Mouse (Mus musculus) intestine, embryonic 14.5 days (tissue): Measurements from ENCODE around the gene Zfp683. TPM values are rescaled to one million over a fixed set of nuclear protein-coding genes. Genes with fewer than 3 reads are reported as not detected.

Experiments used
- ATAC-seq: fragments of 200-750 bp; cut with Nextera tagmentation; replicated peaks from 2 replicates; pipeline ENCODE4 v1.8.0; 2017; ENCODE audit warnings: low read depth, moderate number of reproducible peaks, moderate TSS enrichment, moderate library complexity; ENCODE audit not compliant: low FRiP score, low TSS enrichment
- DNase-seq: peaks from one replicate; pipeline ENCODE4 v3.0.0-alpha.2; 2018; ENCODE audit warnings: low spot score
- H3K27ac ChIP-seq: fragments of 300-500 bp; sonication (generic); 2 replicates; pipeline ENCODE4 v1.5.1; 2014; ENCODE audit warnings: low read depth, mild to moderate bottlenecking, control low read depth
- H3K27me3 ChIP-seq: fragments of 300-500 bp; sonication (generic); replicated peaks from 2 replicates; pipeline ENCODE4 v1.6.1; 2014; ENCODE audit warnings: low read length, control low read depth; ENCODE audit not compliant: control insufficient read depth, insufficient read depth
- H3K36me3 ChIP-seq: fragments of 300-500 bp; sonication (generic); 2 replicates; pipeline ENCODE4 v1.6.1; 2014; ENCODE audit warnings: low read length, control low read depth; ENCODE audit not compliant: control insufficient read depth, insufficient read depth
- H3K4me1 ChIP-seq: fragments of 300-500 bp; sonication (generic); replicated peaks from 2 replicates; pipeline ENCODE4 v1.6.1; 2014; ENCODE audit warnings: low read length, control low read depth, mixed read lengths; ENCODE audit not compliant: control insufficient read depth, insufficient read depth
- H3K4me2 ChIP-seq: fragments of 300-500 bp; sonication (generic); 2 replicates; pipeline ENCODE4 v1.6.1; 2014; ENCODE audit warnings: low read length
- H3K4me3 ChIP-seq: fragments of 300-500 bp; sonication (generic); 2 replicates; pipeline ENCODE4 v1.5.1; 2014; ENCODE audit warnings: low read depth, low read length, control low read depth, mixed read lengths
- H3K9ac ChIP-seq: fragments of 300-500 bp; sonication (generic); 2 replicates; pipeline ENCODE4 v1.6.1; 2014; ENCODE audit warnings: mild to moderate bottlenecking, low read length
- H3K9me3 ChIP-seq: fragments of 300-500 bp; sonication (generic); 2 replicates; pipeline ENCODE4 v1.6.1; 2016; ENCODE audit warnings: low read length, control low read depth; ENCODE audit not compliant: control insufficient read depth
- WGBS: fragments of 180-500 bp; shearing (Covaris S2); extraction: QIAGEN DNeasy Blood & Tissue Kit; methylation state at CpG from one replicate; pipeline ENCODE4 v1.1.7; 2014; 5-methylcytosine and 5-hydroxymethylcytosine counted together
- polyA plus RNA-seq: library from polyadenylated mRNA; unstranded; fragments of >200 nt; fragmentation: Nextera tagmentation; extraction: Ambion mirVana; gene quantifications from 2 replicates; pipeline ENCODE4 v1.2.1, GENCODE M21; 2014

Gene Zfp683
- polyA plus RNA-seq, 1 experiment from 2014 or later = not detected

GRCm38 (mm10) chr4:134017201-134017865 lies 36.3 kb upstream of the Zfp683 start:
- DNase-seq (no peak), ATAC-seq (no peak)
- H3K36me3 ChIP-seq = no peaks in the 10 kb centered on the region
- H3K4me2 ChIP-seq = peak overlapping the region; percentile 44
- no peak overlapping the region for H3K9ac ChIP-seq
- WGBS = 6% methylated on average over 21 of the region's 21 CpGs
- H3K4me1 ChIP-seq = peaks cover 13% of the 10 kb centered on the region; the same call in 1 of the 2 replicates
- no peak overlapping the region for H3K27ac ChIP-seq
- H3K4me3 ChIP-seq = 0 out of 2 replicates have a peak overlapping the region, but pooled peaks have one; percentile 13
- H3K27me3 ChIP-seq = peaks cover 36% of the 10 kb centered on the region
- H3K9me3 ChIP-seq = no peaks in the 10 kb centered on the region

- no peak for ATAC-seq
- Histone ChIP-seq H3K9ac (no peak overlapping the region), H3K4me2 (peak overlapping the region; percentile 44), H3K4me3 (peak overlapping the region; percentile 13; the same call in 1 of the 2 replicates), H3K27ac (no peak overlapping the region), H3K27me3 (peaks cover 36% of the 10 kb centered on the region), H3K4me1 (peaks cover 13% of the 10 kb centered on the region; the same call in 1 of the 2 replicates), H3K9me3 (no peaks in the 10 kb centered on the region), H3K36me3 (no peaks in the 10 kb centered on the region)
- WGBS = under 1% methylated on average over 46 of the region's 46 CpGs
- DNase-seq = peak; percentile 70
These were observed 35.4 kb upstream of the Zfp683 start for GRCm38 (mm10) chr4:134018038-134018778.

DNA sequence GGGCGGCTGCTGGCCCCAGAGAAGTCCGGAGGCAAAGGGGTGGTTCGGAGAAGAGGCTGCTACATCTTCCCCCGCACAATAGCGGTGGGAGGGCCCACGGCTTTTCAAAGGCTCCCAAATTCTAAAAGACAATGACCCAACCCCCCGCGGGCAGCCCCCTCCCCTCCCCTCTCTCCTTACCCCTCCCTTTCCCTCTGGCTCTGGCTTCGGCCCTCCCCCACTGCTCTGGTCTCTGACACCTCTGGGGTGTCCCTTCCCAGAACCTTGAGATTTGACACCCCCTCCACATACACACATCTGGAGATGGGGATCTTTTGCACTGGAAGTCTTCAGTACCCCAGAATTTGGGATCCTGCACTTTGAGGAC lies 34.9 kb upstream of the Zfp683 start, which contains the start of gene Lin28a:
TSS of gene Lin28a (minus strand) at position 63 of the 367 bp plus-strand sequence.
- WGBS = 1% methylated on average over 9 of the region's 9 CpGs
- H3K27ac ChIP-seq = no peak within 1 kb of the TSS
- H3K4me1 ChIP-seq = peaks cover 13% of the 10 kb centered on the region; the same call in 1 of the 2 replicates
- DNase-seq (no peak), ATAC-seq (no peak)
- no peaks in the 10 kb centered on the region for H3K36me3 ChIP-seq
- peak within 1 kb of the TSS; percentile 44 for H3K4me2 ChIP-seq
- no peak within 1 kb of the TSS for H3K9ac ChIP-seq
- peak within 1 kb of the TSS; percentile 13; the same call in 1 of the 2 replicates for H3K4me3 ChIP-seq
- no peaks in the 10 kb centered on the region for H3K9me3 ChIP-seq
- peaks cover 36% of the 10 kb centered on the region for H3K27me3 ChIP-seq

- WGBS = 2% methylated on average over 9 of the region's 10 CpGs
- ATAC-seq (no peak), DNase-seq (no peak)
- Histone ChIP-seq H3K4me1 (peaks cover 13% of the 10 kb centered on the region; the same call in 1 of the 2 replicates), H3K9me3 (no peaks in the 10 kb centered on the region), H3K9ac (no peak overlapping the region), H3K4me3 (no peak overlapping the region), H3K4me2 (no peak overlapping the region), H3K36me3 (no peaks in the 10 kb centered on the region), H3K27me3 (peaks cover 36% of the 10 kb centered on the region), H3K27ac (no peak overlapping the region)
These were observed 34.4 kb upstream of the Zfp683 start for GRCm38 (mm10) chr4:134019210-134019609.

DNA sequence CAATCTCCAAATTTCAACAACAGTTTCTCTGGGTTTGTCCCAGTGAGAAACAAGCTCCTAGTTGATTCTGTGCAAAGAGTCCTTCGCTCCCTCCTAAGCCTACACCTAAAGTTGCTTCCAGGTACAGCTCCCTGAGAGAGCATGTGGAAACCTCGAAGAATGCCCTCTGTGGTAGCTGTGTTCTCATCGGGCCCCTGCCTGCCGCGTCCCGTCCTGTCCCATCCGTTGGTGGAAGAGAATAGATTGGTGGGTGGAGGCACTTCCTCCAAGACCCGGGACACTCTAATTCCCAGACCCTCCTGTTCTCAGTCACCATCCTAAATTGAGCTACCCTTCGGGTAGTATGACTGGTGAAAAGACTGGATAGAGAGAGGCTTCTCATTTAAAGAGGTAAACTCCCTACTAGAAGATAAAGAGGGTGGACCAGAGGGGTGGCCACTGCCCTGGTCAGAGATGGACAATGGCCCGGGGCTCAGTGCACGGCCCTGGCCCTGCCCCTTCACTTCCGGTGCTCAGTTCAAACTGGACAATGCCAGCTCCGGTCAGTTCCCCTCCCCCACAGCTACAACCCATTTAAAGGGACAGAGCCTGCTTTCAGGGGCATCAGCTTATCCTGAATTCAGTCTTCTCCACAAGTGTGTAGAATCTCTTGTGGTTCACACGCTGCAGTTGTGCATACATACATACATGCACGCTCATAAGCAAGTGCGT lies 33.8 kb upstream of the Zfp683 start:
- ATAC-seq = no peak
- H3K36me3 ChIP-seq = no peaks in the 10 kb centered on the region
- DNase-seq = no peak
- H3K27me3 ChIP-seq = peaks cover 36% of the 10 kb centered on the region
- peaks cover 13% of the 10 kb centered on the region; the same call in 1 of the 2 replicates for H3K4me1 ChIP-seq
- H3K9me3 ChIP-seq = no peaks in the 10 kb centered on the region
- H3K4me3 ChIP-seq = no peak overlapping the region
- H3K9ac ChIP-seq = no peak overlapping the region
- 3% methylated on average over 16 of the region's 16 CpGs for WGBS
- no peak overlapping the region for H3K4me2 ChIP-seq
- H3K27ac ChIP-seq = no peak overlapping the region

GRCm38 (mm10) chr4:134020621-134021020 lies 33.0 kb upstream of the Zfp683 start:
- DNase-seq (peak; percentile 98), ATAC-seq (no peak)
- H3K4me1 ChIP-seq = peaks cover 13% of the 10 kb centered on the region; the same call in 1 of the 2 replicates
- no peak overlapping the region for H3K4me2 ChIP-seq
- H3K4me3 ChIP-seq = no peak overlapping the region
- H3K27ac ChIP-seq = no peak overlapping the region
- H3K36me3 ChIP-seq = no peaks in the 10 kb centered on the region
- no peak overlapping the region for H3K9ac ChIP-seq
- 3% methylated on average over 11 of the region's 11 CpGs for WGBS
- no peaks in the 10 kb centered on the region for H3K9me3 ChIP-seq
- H3K27me3 ChIP-seq = peaks cover 36% of the 10 kb centered on the region

DNA sequence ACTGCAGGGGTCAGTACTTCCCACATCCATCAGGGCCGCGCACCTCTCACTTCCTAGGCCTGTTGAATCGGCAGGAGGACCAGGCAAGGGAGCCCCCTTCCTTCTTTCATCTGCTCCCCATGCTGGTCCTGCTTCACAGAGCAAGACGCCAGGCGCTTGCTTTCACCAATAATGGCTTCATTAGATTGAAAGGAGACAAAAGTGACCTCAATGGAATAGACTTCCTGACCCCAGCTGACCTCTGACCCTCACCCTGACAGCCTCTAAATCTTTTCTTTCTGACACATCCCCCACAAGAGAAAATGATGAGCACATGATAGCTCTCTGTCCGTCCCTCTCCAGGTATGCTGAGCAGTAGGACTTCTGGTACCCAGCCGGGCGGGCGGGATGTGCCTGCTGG lies 27.8 kb upstream of the Zfp683 start:
- H3K4me2 ChIP-seq = no peak overlapping the region
- no peaks in the 10 kb centered on the region for H3K27me3 ChIP-seq
- DNase-seq (no peak), ATAC-seq (no peak)
- 46% methylated on average over 9 of the region's 9 CpGs for WGBS
- H3K36me3 ChIP-seq = no peaks in the 10 kb centered on the region
- H3K9ac ChIP-seq = no peak overlapping the region
- H3K4me3 ChIP-seq = no peak overlapping the region
- no peaks in the 10 kb centered on the region for H3K4me1 ChIP-seq
- H3K9me3 ChIP-seq = 0 out of 2 replicates have a peak, but pooled peaks cover 3% of the 10 kb centered on the region
- no peak overlapping the region for H3K27ac ChIP-seq

- H3K36me3 ChIP-seq = no peaks in the 10 kb centered on the region
- DNase-seq = peak; percentile 92
- H3K27me3 ChIP-seq = no peaks in the 10 kb centered on the region
- H3K4me1 ChIP-seq = no peaks in the 10 kb centered on the region
- ATAC-seq = peak; percentile 64; the same call in 1 of the 2 replicates
- H3K4me3 ChIP-seq = no peak overlapping the region
- 6% methylated on average over 16 of the region's 16 CpGs for WGBS
- H3K27ac ChIP-seq = no peak overlapping the region
- H3K9me3 ChIP-seq = no peaks in the 10 kb centered on the region
- no peak overlapping the region for H3K9ac ChIP-seq
- no peak overlapping the region for H3K4me2 ChIP-seq
These were observed 17.7 kb upstream of the Zfp683 start for GRCm38 (mm10) chr4:134035953-134036352.
